In the genomic region with DNA sequence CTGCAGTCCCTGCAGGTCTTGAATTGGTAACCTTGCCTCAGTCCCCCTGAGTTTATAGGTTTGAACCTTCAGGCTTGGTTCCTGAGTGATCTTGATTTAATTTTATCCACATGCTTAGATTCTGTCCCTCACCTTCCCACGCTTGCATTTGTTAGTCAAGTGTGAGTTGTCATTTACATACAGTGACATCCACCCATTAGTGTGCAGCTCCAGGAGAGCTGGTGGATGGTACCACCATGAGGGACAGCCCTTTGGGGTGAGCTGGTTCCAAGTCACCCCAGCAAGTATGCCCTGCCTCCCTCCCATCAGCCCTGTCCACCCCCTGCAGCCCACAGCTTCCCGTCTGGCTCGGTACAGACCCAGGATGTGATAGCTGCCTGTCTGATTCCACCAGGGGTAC, we compare ENCODE assay signal across 22 mouse cellular contexts.
DNase-seq lines count a peak whose midpoint lies in the region; ATAC-seq lines count a peak whose summit lies in the region.
"Had no signal": no experiment of that assay in that cellular context is flagged by ENCODE, and none has a peak within 500 bp of the region (broad histone marks: within the 10 kb centered on the region; RNA-seq: fewer than 3 reads in every experiment).

No protein-coding gene starts in this region.

- no peaks in the 10 kb centered on the region for H3K9me3 ChIP-seq in heart, embryonic 13.5 days
- H3K9me3 ChIP-seq: embryonic facial prominence, embryonic 12.5 days; forebrain, embryonic 12.5 days; hindbrain, embryonic 10.5 days had no signal

- H3K27ac ChIP-seq in heart, embryonic 13.5 days (replicated peaks): no peak overlapping the region
- H3K27ac ChIP-seq: embryonic facial prominence, embryonic 12.5 days; forebrain, embryonic 12.5 days; heart, adult 2 months; hindbrain, embryonic 10.5 days had no signal

- H3K27me3 ChIP-seq in heart, embryonic 13.5 days (replicated peaks): no peaks in the 10 kb centered on the region
- H3K27me3 ChIP-seq: CH12.LX; embryonic facial prominence, embryonic 12.5 days; forebrain, embryonic 12.5 days; Patski had no signal

- 0 out of 2 replicates have a peak overlapping the region, but pooled peaks have one; percentile 28 for H3K9ac ChIP-seq in heart, embryonic 13.5 days
- H3K9ac ChIP-seq: embryonic facial prominence, embryonic 12.5 days; forebrain, embryonic 12.5 days; forebrain, postnatal 0 days had no signal

- intact Hi-C loops in left cerebral cortex, postnatal 25 days (cut with DNase I): no loop called here
- intact Hi-C loops in left cerebral cortex, postnatal 10 days (cut with DNase I): loop anchor here (5.0 kb wide), 1 partner anchor 52 kb away; no protein-coding TSS in a partner anchor

- no peak for ATAC-seq in heart, embryonic 13.5 days (ENCODE audit: extremely low read depth, insufficient number of reproducible peaks, low FRiP score, low TSS enrichment)
- ATAC-seq: activated CD4-positive, CD25-positive, alpha-beta regulatory T cell, adult 4 months; forebrain, postnatal 0 days; hindbrain, embryonic 16.5 days; inflammation-experienced regulatory T-cells, adult 6 months had no signal

- 73% methylated on average over 3 of the region's 3 CpGs for WGBS in heart, embryonic 13.5 days

- H3K4me3 ChIP-seq in heart, embryonic 13.5 days: no peak overlapping the region
- H3K4me3 ChIP-seq: embryonic facial prominence, embryonic 12.5 days; forebrain, embryonic 12.5 days; heart, adult 2 months; hindbrain, embryonic 10.5 days had no signal

- H3K4me1 ChIP-seq in heart, embryonic 13.5 days: peaks cover 55% of the 10 kb centered on the region

- no peak for DNase-seq in heart, adult 11 months
- peak; percentile 48 to 72 for DNase-seq in left cerebral cortex, postnatal 25 days (ENCODE audit: low spot score in 2 of 2)
- DNase-seq in left cerebral cortex, postnatal 10 days (ENCODE audit: extremely low spot score in 1 of 2, low spot score in 2 of 2): no peak
- peak; percentile 29 for DNase-seq in right cerebral cortex, postnatal 25 days
- DNase-seq in right cerebral cortex, postnatal 4 days: no peak
- DNase-seq in adrenal gland, postnatal 25 days: no peak
- DNase-seq: adrenal gland, postnatal 14 days; cerebellum, adult 2 months; cerebellum, postnatal 10 days; forebrain, postnatal 0 days; gastrocnemius, postnatal 10 days; heart, adult 2 months had no signal

- peaks cover 9% of the 10 kb centered on the region for H3K36me3 ChIP-seq in heart, embryonic 13.5 days

- no peak overlapping the region for H3K4me2 ChIP-seq in heart, embryonic 13.5 days
- H3K4me2 ChIP-seq: embryonic facial prominence, embryonic 12.5 days; forebrain, embryonic 12.5 days; heart, embryonic 11.5 days had no signal

Comparison
In these comparisons a context has a peak if more than half of its experiments do, and no peak if none do; other contexts are left out.
1. DNase-seq: peak in left cerebral cortex, postnatal 25 days (2 of 2) and right cerebral cortex, postnatal 25 days (single experiment); none in heart, adult 11 months (single experiment), left cerebral cortex, postnatal 10 days (0 of 2), right cerebral cortex, postnatal 4 days (single experiment) and adrenal gland, postnatal 25 days (single experiment).